Mouse (Mus musculus) c-Kit-negative CD71-positive TER-119-positive erythroid progenitor cells, embryonic 14.5 days (primary cell): Measurements from ENCODE around the gene Clec16a.

ENCODE experiments used
- DNase-seq: peaks from one replicate; pipeline ENCODE4 v3.0.0-alpha.2; 2013; ENCODE audit warnings: low read depth, low spot score

Clec16a gene

DNA sequence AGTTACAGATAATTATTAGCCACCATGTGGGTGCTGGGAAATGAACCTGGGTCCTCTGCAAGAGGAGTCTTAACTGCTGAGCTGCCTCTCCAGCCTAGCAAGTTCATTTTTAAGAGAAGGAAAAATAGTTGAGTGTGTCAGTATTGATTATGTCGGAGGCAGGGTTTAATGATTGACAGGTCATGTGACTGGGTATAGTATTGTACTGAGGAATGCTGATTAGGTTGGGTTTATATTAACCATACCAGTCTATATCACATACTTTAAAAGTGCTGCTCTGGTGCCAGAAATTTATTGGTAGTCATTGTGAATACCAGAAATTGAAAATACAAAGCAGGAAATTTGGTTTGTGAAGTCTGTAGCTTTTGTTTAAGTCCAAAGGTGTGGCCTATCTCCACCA is 130.5 kb downstream of the Clec16a start:
- no peak for DNase-seq

DNA sequence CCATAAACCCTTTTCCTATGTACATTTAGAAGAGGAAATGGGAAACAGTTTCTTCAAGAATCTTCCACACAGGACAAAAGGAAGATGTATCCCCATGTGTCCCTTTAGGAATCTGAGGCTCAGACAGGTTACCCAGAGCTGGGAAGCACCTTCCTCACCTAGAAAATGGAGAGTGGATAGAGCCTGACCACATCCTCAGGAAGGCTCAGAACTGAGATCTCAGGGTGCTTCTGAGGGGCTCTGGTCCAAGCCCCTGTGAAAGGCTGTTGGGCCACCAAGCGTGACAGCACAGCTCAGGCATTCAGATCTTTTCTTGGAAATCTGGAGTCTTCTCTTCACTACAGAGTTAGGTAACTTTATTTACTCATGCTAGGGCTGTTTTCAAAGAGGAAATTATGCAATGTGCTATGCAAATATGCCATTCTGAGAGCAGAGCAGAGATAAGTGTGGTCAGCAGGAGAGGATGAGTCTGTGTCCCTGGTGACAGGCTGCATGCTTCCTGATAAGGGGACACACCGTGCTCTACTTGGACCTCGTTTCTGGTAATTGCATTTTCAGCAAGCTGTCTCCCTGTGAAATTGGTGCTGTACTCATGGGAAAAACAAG is 131.4 kb downstream of the Clec16a start:
- DNase-seq = no peak

DNA sequence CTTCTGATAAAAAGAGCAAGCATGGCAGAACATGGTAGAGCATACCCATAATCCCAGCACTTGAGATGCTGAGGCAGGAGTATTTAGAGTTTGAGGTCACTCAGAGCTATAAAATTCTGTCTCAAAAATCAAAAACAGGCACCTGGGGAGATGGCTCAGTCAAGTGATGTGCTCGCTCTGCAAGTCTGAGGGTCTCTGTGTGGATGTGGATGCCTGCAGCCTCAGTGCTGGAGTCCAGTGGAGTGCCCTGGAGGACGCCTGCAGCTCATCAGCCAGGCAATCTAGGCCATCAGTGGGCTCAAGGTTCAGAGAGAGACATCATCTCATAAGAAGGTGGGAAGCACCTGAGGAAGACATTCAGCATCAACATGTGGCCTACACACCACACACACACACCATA is 137.4 kb downstream of the Clec16a start:
- no peak for DNase-seq

DNA sequence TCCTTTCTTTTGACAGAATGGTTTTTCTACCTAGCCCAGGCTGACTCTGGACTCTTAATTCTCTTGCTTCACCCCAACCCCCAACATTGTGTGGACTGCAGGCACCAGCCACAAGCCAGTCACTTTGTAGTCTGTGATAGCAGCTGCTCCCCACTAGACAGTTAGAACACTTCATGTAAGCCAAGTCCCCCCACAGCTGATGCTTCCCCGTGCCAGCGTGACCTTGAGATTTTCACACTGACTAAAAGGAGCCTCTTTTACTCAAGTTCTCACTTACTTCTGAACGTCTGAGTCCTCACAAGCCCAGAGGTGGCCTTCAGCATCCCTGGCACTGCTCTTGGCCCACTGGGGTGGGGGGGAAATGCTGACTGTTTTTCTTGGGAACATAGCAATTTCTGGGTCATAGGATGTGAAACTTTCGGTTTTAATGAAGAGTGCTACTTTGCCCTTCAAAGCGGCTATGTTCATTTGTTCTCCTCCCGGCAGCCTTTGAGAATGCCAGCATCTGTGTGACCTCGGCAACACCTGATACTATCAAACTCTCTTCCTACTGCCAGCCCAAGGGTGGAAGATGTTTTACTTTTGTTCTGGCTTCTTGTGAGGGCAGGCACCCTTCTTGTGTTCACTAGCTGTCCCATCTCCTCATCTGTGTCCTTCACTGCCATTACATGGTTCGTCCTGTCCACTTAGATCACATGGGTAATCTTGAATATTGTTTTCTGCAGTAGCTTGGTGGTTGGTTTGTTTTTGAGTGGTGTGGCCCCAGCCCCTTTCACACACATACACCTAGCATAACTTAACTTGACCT is 138.3 kb downstream of the Clec16a start:
- DNase-seq = no peak

DNA sequence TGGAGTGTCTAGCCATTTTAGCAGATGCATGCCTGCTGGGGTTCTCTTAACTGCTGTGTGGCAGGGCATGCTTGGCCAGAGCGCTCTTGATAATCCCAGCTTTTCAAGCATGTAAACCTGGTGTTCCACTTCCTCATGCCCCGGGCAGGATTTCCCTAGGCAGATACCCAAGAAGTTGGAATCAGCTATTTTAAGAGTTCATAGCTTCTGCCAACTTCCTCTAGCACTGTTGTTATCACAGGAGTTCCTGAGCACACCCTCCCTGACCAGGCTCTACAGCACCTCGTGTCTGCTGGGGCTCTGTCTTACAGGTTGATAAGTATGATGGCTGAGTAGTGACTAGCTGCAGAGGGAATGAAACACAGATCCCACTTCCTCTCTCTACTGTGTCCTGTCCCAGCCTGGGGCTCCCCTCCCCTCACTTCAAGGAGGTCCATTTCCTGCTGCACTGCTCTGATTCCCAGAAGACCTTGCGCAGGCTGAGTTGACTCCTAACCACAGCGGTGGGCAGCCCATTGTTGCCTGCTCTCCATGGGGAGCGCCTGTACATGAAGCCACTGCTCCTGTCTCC is 144.7 kb downstream of the Clec16a start:
- no peak for DNase-seq

DNA sequence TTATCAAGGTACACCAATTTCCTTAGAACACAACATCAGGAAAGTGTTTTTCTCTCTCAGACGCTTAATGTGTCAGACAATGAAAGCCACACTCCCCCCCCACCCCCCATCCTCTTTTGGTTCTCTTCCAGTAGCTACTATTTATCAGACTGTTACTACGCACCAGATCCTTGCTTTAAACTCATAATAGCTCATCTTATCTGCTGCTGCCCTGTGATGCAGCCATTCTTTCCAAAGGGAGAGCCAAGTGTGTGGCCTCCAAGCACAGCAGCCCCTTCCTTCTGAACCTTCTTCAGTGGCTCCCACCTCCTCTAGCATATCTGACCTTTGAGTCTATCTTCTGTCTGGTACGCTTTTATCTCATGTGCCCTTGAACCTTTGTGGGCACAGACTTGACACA is 145.3 kb downstream of the Clec16a start:
- DNase-seq = no peak

DNA sequence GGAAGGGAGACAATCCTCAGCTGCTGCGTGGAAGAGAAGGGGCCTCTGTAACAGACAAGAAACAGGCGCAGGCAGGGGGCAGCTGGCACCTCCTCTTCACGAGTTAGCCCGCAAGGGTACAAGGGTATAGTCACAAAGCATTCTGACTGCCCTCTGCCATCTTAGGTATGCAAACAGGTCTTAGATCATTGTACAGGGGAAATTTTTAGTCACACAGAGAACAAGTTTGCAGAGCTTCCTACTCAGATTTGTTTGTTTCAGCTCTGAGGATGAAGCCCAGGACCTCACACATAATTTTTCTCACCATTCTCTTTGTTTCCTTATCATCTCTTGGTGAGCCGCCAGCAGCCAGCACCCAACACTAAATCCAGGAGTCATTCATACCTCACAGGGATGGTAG is 146.6 kb downstream of the Clec16a start:
- DNase-seq = no peak

DNA sequence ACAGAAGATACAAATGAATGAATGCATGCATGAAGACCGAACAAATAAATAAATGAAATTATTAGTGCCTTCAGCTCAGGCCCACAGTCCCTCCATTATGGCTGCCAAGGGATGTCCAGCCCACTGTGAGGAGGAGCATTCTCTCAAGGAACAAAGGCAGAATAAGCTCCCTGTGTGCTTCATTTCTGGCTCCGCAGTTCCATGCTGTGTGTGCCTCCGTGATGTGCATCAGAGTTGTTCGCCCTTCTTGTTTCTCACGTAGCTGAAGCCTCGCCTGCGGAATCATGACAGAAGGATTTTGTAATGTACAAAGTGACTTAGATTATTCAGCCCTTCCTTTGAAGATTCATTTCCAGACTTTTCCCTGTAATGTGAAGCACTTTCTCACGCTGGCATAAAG is 147.7 kb downstream of the Clec16a start:
- no peak for DNase-seq

DNA sequence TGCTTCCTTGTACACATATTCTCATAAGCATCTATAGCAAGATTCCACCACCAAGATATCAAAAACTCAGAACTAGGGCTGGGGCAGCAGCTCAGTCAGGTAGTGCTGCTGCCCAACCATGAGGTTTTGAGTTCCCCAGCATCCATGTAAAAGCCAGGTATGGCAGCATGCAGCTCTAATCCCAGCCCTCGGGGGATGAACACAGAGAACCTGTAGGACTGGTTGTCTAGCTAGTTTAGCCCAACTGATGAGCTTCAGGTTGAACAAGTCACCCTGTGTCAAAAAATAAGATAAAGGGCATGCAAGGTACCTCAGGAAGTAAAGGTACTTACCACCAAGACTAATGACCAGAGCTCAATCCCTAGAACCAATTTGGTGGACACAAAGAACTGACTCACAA is 148.3 kb downstream of the Clec16a start:
- DNase-seq = no peak

DNA sequence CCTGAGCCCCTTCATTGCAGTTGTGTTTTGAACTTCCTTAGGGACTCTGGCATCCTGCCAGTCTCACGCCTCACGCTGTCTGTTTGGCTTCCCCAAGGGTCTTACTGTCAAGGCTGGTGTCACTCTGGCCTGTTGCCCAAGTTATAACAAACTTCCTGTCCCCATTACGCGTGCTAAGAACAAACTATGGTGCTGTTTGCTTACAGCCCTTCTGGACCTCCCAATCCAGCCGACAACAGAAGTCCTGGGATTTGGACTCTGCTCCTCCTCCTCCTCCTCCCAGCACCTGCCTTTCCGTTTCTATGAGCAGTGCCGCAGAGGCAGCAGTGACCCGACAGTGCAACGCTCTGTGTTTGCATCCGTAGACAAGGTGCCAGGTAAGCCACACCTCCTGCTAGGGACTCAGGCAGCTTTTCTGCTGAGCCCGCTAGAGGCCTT is 149.3 kb downstream of the Clec16a start:
- DNase-seq = no peak

DNA sequence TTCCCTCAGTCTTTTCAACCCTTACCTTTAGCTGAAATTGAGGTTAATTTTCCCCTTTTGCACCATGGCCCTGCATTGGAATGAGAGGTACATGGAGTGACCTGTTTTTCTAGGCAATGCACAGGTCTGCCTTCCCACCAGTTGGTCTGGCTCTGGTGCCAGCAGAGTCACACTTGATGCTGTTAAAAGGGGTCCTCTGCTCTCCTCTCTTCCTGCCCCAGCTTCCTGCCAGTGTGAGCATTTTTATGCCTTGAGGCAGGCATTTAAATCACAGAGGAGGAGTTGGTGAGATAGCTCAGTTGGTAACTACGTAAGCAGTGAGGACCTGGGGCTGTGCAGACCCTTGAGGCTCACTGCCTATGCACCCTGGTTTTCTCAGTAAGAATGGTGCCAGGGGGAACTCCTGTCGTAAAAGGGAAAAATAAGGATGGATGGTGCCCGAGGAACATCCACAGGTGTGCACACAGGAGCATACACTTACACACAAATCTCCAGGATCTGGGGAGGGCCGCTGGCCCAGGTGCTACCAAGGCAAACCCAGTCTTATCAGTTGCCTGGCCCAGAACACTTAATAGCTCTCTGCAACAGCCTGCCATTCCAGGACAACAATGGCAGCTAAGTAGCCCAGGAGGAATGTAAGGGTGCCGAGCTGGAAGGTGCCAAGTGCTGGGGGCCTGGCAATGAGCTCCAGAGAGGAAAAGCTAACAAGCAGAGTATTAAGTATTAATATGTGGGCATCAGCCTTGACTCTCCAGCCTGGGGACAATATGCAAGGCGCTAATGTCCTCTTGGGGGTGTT is 152.9 kb downstream of the Clec16a start:
- DNase-seq = no peak

DNA sequence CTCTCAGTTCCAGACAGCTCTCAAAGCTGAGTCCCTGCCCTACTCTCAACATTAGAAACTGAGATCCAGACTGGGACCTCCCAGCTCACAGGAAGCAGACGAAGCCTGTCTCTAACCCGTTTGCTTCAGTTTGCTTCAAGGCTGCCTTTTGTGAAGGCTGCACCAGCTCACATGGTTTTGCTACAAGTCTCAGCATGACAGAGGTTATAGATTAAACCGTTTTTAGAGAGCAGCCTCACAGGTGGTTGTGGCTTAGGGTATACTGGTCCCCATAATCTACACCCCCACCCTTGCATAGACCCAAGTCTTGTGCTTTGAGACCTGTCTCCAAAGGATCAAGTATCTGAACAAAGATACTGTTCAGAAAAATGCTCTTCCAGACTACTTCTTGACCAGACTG is 154.2 kb downstream of the Clec16a start:
- no peak for DNase-seq

DNA sequence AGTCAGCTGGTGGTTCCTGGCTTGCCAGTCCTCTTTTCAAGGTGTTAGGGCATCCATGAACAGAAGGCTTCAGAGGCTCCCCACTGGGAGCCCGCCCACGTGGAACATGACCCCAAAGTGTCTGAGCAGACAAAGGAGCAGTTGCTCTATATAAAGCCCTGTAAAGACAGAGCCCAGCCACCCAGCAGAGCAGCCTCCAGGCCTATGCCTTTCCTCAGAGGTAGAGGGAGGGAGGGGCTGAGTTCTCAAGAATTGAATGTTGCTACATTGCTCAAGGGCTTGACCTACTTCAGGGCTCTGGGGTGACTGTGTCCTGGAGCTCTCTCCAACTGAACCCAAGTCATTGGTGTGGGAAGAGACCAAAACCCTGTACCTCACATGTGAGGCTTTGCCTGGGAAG is 155.0 kb downstream of the Clec16a start:
- no peak for DNase-seq

DNA sequence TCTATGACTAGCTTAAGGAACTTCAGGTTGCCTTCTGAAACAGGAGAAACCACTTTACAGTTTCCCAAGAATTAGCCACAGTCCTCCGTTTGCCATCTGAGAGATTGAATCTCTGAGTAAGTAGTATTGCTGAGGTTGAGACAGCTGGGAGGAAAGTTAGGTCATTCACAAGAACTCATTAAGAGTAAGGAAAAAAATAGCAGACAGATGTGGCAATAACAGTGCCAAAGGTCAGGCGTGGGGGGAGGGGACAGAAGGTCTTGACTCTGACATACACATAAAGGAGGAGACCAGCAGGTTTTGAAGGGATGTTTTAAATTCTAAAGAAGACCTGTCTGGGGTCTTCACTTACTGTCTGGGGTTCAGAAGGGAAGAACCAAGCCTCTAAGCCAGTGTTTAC is 157.3 kb downstream of the Clec16a start:
- DNase-seq = no peak

DNA sequence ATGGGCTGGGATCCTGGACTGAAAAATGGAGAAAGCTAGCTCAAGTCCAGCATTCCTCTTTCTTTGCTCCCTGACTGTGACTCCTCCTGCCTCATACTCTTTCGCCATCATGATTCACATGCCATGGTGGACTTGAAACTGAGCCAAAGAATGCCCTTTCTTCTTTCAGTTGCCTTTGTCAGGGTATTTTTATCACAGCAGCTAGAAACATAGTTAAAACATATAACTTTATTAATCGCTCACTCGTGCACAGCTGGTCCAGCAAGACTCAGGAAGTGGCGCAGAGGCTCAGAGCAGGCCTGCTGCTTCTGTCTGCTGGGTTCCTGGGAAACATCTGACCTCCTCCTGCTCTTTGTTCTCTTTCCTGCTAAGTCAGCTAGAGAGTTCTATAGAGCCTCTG is 158.8 kb downstream of the Clec16a start:
- DNase-seq = no peak

DNA sequence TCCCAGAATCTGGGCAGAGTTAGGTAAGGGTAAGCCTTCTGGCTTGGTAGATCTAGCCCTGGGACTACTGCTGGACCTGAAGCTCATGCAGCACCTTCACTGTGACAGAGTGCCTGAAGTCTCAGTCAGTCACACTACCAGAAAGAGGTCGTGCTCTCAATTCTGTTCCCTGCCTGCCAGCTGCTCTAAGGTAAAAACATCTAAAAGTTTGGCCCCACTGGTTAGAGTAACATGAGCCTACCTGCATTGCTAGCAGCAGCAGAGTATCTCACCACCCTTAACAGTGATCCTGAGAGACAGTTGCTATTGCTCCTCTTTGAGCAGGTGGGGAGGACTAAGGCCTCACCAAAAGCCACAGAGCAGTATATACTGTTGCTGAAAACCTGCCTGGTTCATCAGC is 160.3 kb downstream of the Clec16a start:
- no peak for DNase-seq

DNA sequence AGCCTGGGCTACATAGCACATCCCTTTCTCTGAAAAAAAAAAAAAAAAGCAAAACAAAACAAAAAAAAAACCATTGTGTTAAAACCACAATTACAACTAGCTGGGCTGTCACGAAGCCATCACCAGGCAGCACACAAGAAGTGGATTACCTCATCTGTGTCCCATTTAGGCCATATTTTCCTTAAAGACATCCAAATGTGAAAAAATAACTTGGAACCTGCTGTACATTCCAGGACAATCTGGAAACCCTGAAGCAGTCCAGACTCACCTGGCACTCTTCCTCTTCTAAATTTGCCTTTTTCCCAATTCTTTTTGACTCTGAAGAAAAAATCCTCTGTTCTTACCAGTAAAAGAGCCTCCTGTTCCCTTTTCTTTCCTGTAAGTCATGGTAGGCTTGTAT is 166.4 kb downstream of the Clec16a start:
- no peak for DNase-seq

DNA sequence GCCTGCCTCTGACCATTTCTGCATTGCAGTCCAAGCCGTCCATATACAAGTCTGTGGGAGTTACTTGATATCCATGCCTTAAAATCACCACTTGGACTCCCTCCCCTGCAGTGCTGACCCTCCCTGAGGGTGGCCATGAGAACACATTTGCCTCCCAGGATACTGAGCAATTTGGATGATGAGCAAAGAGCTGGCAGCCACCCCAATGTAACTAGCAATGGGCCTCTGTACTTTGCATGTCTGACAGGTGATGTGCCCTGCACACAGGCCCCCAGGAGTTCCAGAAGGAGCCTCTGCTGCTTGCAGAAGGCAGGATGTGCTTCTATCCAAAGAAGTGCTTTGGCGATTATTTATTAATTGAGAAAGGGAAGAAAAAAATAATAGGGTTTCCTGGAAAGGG is 167.9 kb downstream of the Clec16a start:
- DNase-seq = no peak

DNA sequence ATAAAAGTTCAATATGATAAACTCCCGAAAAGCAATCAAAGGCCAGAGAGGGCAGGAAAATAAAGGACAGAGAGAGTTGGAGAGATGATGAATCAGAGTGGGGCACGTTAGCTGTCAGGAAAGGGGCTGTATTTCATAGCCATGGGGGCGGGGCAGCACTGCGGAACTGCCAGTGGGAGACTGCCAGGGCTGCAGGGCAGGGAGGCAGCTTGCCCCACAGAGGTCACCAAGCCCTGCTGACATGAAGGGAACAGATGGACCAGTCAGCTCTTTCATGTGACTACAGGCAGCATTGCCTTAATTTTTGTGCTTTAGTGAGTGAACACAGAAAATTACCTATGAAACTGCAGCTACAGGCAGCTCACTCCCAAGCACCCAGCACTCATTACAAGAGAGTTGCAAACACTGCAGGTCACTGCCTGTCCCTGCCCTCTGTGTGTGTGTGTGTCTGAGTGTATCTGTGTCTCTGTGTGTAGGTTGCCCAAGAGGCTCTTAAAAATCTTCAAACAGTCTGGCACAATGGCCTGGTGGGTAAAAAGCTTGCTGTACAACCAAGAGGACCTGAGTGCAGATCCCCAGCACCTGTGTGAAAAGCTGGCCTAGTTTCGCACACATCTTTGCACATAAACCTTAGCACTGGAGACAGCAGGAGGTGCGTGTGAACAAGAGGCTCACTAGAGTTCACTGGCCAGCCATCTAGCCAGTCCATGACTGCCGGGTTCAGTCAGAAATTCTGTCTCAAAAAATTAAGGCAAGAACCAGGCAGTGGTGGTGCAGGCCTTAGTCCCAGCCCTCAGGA is 168.5 kb downstream of the Clec16a start:
- DNase-seq = no peak

DNA sequence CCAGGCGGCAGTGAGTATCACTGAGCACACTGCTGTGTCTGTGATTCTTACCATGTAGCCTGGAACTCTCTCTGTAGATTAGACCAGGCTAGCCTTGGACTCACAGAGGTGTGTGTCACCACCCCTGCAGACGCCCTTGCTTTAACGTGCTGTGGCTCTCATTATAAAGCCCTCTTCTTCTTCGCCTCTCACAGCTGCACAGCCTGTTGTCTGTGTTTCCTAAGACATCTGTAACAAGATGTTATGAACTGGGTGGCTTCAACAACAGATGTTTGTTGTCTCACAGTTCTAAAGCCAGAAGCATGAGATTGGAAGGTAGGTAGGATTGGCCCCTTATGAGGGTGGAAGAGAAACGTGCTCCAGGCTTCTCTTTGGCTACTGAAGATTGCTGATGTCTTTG is 170.1 kb downstream of the Clec16a start:
- no peak for DNase-seq

DNA sequence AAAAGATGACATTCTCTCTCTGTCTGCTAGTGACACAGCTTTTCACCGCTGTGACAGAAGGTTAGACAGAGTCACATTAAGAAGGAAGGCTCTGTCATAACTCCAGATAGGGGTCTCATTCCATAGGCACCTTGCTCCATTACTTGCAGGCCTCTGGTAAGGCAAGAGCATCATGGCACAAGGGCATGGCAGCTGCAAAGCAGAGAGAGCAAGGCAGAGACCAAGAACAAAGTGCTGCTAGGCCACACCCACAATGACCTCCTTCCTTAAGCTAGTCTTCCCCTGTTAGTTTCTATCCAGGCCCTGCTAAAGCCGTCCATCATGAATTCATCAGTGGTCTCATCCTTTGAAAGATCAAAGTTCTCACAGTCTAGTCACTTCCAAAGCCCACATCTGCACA is 170.5 kb downstream of the Clec16a start:
- DNase-seq = no peak

DNA sequence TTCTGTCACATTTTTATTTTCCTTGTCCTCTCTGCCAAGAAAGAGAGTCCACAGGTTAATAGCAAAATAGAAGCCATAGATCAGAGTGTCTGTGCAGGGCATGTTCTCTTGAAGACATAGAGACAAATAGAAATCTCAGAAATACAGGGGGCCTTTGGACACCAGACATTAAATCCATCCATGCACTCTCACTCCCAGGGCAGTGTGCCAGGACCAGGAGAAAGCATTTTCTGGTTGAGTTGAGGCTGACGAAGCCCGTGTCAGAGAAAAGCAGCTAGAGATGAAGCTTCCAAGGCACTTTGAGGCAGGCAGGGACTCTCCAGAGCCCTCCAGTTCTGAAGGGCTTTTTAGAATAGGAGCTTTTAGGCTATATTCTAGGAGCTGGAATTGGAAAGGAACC is 171.6 kb downstream of the Clec16a start:
- DNase-seq = no peak
